Mouse (Mus musculus) CH12.LX (cell line): Measurements from ENCODE around the gene Dcp1b.

ENCODE experiments used
- BHLHE40 ChIP-seq: IDR thresholded peaks from 2 replicates; pipeline ENCODE4 v1.6.1; 2011; ENCODE audit warnings: mild to moderate bottlenecking, low read depth, low read length, improper control_type of control experiment
- CTCF ChIP-seq, 2 experiments: IDR thresholded peaks in 1 of 2; conservative IDR thresholded peaks in 1 of 2; 2 replicates each; pipeline ENCODE4 v1.5.1; 2011 to 2012; ENCODE audit warnings: low read depth in 2 of 2, low read length in 2 of 2, improper control_type of control experiment in 1 of 2, inconsistent platforms in 1 of 2, mild to moderate bottlenecking in 1 of 2, moderate library complexity in 1 of 2
- E2F4 ChIP-seq: IDR thresholded peaks from 2 replicates; pipeline ENCODE4 v1.6.1; 2011; ENCODE audit warnings: low read depth, low read length, improper control_type of control experiment; ENCODE audit not compliant: insufficient replicate concordance
- EP300 ChIP-seq: IDR thresholded peaks from 2 replicates; pipeline ENCODE4 v1.6.1; 2011; ENCODE audit warnings: low read length, improper control_type of control experiment
- GABPA ChIP-seq: IDR thresholded peaks from 2 replicates; pipeline ENCODE4 v1.6.1; 2012; ENCODE audit warnings: low read depth, low read length, improper control_type of control experiment, inconsistent platforms; ENCODE audit not compliant: insufficient replicate concordance
- KAT2A ChIP-seq: IDR thresholded peaks from 2 replicates; pipeline ENCODE4 v1.6.1; 2012; ENCODE audit warnings: low read length, improper control_type of control experiment, inconsistent platforms; ENCODE audit not compliant: insufficient replicate concordance
- MAZ ChIP-seq: IDR thresholded peaks from 2 replicates; pipeline ENCODE4 v1.6.1; 2012; ENCODE audit warnings: low read depth, mild to moderate bottlenecking, inconsistent platforms, low read length, improper control_type of control experiment, moderate library complexity
- NELFE ChIP-seq: IDR thresholded peaks from 2 replicates; pipeline ENCODE4 v1.6.1; 2011; ENCODE audit warnings: low read depth, low read length, improper control_type of control experiment
- POLR2A ChIP-seq: IDR thresholded peaks from 2 replicates; pipeline ENCODE4 v1.6.1; 2011; ENCODE audit warnings: low read depth, mild to moderate bottlenecking, improper control_type of control experiment, low read length
- TBP ChIP-seq: conservative IDR thresholded peaks from 2 replicates; pipeline ENCODE4 v1.6.1; 2011; ENCODE audit warnings: low read depth, low read length, improper control_type of control experiment

DNA sequence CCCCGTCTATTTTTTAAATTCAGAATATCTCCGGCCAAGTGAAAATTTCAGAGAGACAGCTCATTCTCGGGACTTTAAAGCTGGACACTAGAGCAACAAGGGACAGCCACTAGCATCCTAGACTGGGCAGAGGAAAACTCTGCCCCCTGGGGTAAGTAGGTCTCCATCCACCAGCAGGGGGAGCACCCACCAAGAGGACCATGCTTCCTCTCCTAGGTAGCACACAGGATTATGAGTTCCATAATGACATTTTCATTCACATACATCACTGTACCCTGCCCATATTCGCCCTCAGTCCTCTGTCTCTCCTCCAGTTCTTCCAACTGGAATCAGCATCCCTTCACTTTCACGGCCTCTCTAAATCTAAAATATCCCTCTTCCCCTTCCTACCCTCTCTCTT lies 45.4 kb upstream of the Dcp1b start:
- no peak for TF ChIP-seq NELFE
- no peak for TF ChIP-seq E2F4
- TF ChIP-seq MAZ, result no peak
- peak; percentile 71 to 85 for TF ChIP-seq CTCF (conservative IDR thresholded peaks at IDR 0.05 in 1 of 2, IDR thresholded peaks at IDR 0.05 in 1 of 2; ENCODE audit: low read depth in 2 of 2, low read length in 2 of 2)
- TF ChIP-seq EP300, result no peak
- no peak for TF ChIP-seq POLR2A
- no peak for TF ChIP-seq BHLHE40
- TF ChIP-seq TBP, result no peak
- no peak for TF ChIP-seq KAT2A
- TF ChIP-seq GABPA, result no peak
